Mouse (Mus musculus) midbrain, embryonic 10.5 days (tissue): ENCODE results near the gene Xpot. TPM values are rescaled to one million over a fixed set of nuclear protein-coding genes. Genes with fewer than 3 reads are reported as not detected.

Experiments
- DNase-seq: peaks from one replicate; pipeline ENCODE4 v3.0.0-alpha.2; 2017; ENCODE audit warnings: low spot score
- H3K27ac ChIP-seq: fragments of 300-500 bp; sonication (generic); replicated peaks from 2 replicates; pipeline ENCODE4 v1.5.1; 2016; ENCODE audit warnings: mild to moderate bottlenecking
- H3K27me3 ChIP-seq: fragments of 300-500 bp; sonication (generic); 2 replicates; pipeline ENCODE4 v1.6.1; 2016; ENCODE audit warnings: low read depth, mild to moderate bottlenecking; ENCODE audit not compliant: poor library complexity, severe bottlenecking
- H3K36me3 ChIP-seq: fragments of 300-500 bp; sonication (generic); 2 replicates; pipeline ENCODE4 v1.6.1; 2016; ENCODE audit warnings: mild to moderate bottlenecking, moderate library complexity
- H3K4me1 ChIP-seq: fragments of 300-500 bp; sonication (generic); 2 replicates; pipeline ENCODE4 v1.6.1; 2016
- H3K4me3 ChIP-seq: fragments of 300-500 bp; sonication (generic); 2 replicates; pipeline ENCODE4 v1.5.1; 2016; ENCODE audit warnings: mild to moderate bottlenecking, moderate library complexity
- H3K9me3 ChIP-seq: fragments of 300-500 bp; sonication (generic); replicated peaks from 2 replicates; pipeline ENCODE4 v1.6.1; 2016; ENCODE audit warnings: mild to moderate bottlenecking
- WGBS: fragments of 180-500 bp; shearing (Covaris S2); methylation state at CpG from one replicate; pipeline ENCODE4 v1.1.7; 2016; 5-methylcytosine and 5-hydroxymethylcytosine counted together
- polyA plus RNA-seq: library from polyadenylated mRNA; unstranded; fragments of >200 nt; fragmentation: Nextera tagmentation; extraction: Ambion mirVana; gene quantifications from 2 replicates; pipeline ENCODE4 v1.2.1, GENCODE M21; 2016

Xpot gene
- polyA plus RNA-seq, 1 experiment from 2014 or later: 54.7 TPM

GRCm38 (mm10) chr10:121613570-121613969, 12.6 kb downstream of the Xpot start:
- Histone ChIP-seq H3K36me3 (peaks cover 99% of the 10 kb centered on the region), H3K9me3 (no peaks in the 10 kb centered on the region), H3K27me3 (no peaks in the 10 kb centered on the region), H3K27ac (no peak overlapping the region), H3K4me3 (no peak overlapping the region), H3K4me1 (no peaks in the 10 kb centered on the region)
- no peak for DNase-seq
- 92% methylated on average over 13 of the region's 13 CpGs for WGBS

- DNase-seq: no peak
- H3K36me3 ChIP-seq: peaks cover 99% of the 10 kb centered on the region
- H3K4me3 ChIP-seq: no peak overlapping the region
- WGBS: 94% methylated on average over 6 of the region's 6 CpGs
- no peaks in the 10 kb centered on the region for H3K27me3 ChIP-seq
- H3K27ac ChIP-seq: no peak overlapping the region
- no peaks in the 10 kb centered on the region for H3K9me3 ChIP-seq
- no peaks in the 10 kb centered on the region for H3K4me1 ChIP-seq
Measured at GRCm38 (mm10) chr10:121612448-121612847, 13.7 kb downstream of the Xpot start.

DNA sequence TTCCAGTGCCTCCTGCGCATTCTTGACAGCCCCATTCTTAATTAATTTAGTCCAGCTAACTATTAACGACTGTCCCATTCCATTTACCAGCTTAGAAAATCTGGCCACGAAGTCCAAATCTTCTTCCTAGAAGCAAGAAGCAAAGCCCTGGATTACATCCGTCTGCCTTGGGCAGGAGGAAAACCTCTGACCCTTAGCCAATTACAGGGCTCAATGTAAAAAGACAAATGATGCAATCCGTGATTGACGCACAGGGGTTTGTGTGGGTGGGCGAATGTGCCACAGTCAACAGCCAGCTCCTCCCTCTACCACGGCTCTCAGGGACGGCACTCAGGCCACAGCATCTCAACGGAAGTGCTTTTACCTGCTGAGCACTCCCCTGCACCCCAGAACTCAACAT, 14.5 kb downstream of the Xpot start:
- Histone ChIP-seq H3K4me3 (no peak overlapping the region), H3K4me1 (no peaks in the 10 kb centered on the region), H3K36me3 (peaks cover 99% of the 10 kb centered on the region), H3K9me3 (no peaks in the 10 kb centered on the region), H3K27me3 (no peaks in the 10 kb centered on the region), H3K27ac (no peak overlapping the region)
- WGBS: 87% methylated on average over 10 of the region's 10 CpGs
- no peak for DNase-seq

DNA sequence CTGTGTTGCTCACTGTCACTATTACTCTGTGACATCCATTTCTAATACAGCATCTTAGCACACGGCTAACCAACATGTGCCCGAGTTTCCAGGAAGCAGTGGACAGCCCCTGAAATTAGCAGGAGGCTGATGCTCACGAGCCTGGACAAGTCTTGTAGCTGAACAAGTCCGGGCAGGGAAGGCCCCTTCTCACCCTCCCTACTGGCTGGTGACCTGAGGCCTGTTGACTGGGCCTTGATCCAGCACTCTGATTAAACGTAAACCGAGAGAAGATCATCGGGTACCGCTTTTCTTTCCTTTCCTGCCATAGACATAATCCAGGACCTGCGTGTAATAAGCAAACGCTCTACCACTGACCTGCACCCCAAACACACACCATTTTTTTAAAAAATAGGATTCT, 18.0 kb downstream of the Xpot start:
- no peak overlapping the region for H3K4me3 ChIP-seq
- no peaks in the 10 kb centered on the region for H3K4me1 ChIP-seq
- peaks cover 100% of the 10 kb centered on the region for H3K36me3 ChIP-seq
- no peak overlapping the region for H3K27ac ChIP-seq
- no peaks in the 10 kb centered on the region for H3K27me3 ChIP-seq
- 94% methylated on average over 10 of the region's 10 CpGs for WGBS
- H3K9me3 ChIP-seq: no peaks in the 10 kb centered on the region
- no peak for DNase-seq

DNA sequence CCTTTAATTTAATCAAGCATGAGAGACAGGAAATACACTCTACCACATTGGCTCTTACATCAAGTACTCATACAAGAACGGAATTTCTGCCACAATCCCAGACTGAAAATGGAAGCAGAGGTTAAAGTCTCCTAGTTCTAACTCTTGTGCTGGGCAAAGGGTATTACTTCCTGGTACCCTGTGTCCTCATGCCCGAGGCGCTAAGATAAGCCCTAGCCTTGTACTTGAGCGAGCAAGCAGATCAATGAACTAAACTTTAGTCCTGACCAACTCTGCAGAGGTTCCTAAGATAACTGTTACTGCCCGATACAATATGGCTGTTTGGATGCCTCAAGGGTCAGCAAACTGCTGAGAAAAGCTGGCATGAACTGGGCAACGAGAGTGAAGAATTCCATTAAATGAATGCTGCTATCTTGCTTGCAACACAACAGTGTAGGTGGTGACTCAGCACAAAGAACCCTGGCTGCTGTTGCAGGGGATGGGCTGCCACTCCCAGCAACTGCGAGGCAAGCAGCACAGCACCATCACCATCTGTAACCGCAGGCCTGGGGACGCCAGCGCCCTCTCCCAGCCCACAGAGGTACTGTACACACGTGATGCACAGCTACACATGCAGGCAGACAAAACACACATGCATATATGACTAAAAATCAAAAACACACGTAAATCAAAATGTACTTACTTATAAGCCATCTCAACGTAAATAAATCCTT, 21.3 kb downstream of the Xpot start:
- Histone ChIP-seq H3K36me3 (peaks cover 100% of the 10 kb centered on the region), H3K27ac (no peak overlapping the region), H3K9me3 (no peaks in the 10 kb centered on the region), H3K27me3 (no peaks in the 10 kb centered on the region), H3K4me3 (no peak overlapping the region), H3K4me1 (no peaks in the 10 kb centered on the region)
- no peak for DNase-seq
- WGBS: 96% methylated on average over 13 of the region's 13 CpGs

DNA sequence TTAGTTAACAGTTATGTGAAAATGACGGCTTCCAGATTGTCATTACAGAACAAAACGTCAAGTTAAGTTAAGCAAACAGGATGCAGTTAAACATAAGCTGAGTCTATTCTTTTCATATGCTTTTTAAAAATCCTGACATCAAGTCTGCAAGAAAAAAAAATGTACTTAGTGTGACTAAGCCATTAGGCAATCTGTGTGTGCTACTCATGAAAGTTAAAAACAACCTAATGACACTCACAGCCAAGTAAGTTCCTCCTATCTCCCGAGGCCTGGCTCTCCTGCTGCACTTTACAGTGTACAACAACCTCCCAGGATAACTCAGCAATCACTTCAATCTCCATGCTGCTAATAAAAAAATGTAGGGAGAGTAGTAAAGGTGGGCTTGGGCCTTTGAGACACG, 22.6 kb downstream of the Xpot start:
- Histone ChIP-seq H3K4me3 (no peak overlapping the region), H3K27me3 (no peaks in the 10 kb centered on the region), H3K27ac (no peak overlapping the region), H3K4me1 (no peaks in the 10 kb centered on the region), H3K9me3 (no peaks in the 10 kb centered on the region), H3K36me3 (peaks cover 100% of the 10 kb centered on the region)
- no peak for DNase-seq
- WGBS: 94% methylated on average over 4 of the region's 4 CpGs

DNA sequence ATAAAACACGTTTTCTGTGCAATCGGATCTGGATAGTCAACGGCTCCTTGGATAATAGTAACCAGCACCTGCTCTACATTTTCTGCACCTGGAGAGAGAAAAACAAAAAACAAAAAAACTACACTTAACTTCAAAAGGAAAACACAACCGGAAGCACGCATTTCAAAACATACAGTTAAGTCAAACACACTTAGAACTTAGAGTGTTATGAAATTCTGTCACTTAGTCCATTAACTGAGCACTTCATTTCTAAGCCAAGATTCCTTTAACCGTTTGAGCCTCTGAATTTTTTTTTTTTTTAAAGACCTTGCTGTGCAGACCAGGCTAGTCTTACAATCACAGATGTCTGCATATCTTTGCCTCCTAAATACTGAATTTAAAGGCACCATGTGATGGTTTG, 24.9 kb downstream of the Xpot start:
- Histone ChIP-seq H3K9me3 (no peaks in the 10 kb centered on the region), H3K27ac (no peak overlapping the region), H3K4me3 (no peak overlapping the region), H3K4me1 (no peaks in the 10 kb centered on the region), H3K36me3 (peaks cover 100% of the 10 kb centered on the region), H3K27me3 (no peaks in the 10 kb centered on the region)
- 90% methylated on average over 6 of the region's 6 CpGs for WGBS
- DNase-seq: no peak

DNA sequence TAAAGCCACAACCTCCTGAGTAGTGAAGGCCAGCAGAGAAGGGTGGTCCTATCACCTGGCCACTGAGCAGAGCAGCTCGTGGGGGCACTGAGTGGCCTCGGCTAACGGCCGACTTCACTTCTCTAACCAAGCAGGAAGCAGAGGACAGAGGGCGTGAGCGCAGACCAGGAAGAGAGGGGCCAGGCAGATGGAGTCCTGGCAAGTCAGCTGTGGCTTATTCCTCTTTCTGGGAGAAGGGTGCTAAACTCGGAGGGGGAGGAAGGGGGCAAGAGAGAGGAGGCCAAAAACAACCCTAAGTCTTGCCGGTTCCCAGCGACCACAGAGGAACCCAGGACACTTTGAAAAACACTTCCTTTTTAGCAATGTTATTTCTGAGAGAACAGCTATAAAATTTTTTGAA, 29.6 kb downstream of the Xpot start:
- Histone ChIP-seq H3K4me3 (no peak overlapping the region), H3K36me3 (peaks cover 96% of the 10 kb centered on the region), H3K9me3 (no peaks in the 10 kb centered on the region), H3K4me1 (no peaks in the 10 kb centered on the region), H3K27ac (no peak overlapping the region), H3K27me3 (no peaks in the 10 kb centered on the region)
- WGBS: 92% methylated on average over 9 of the region's 9 CpGs
- DNase-seq: no peak

GRCm38 (mm10) chr10:121591106-121591505, 35.0 kb downstream of the Xpot start:
- peaks cover 70% of the 10 kb centered on the region for H3K36me3 ChIP-seq
- peaks cover 7% of the 10 kb centered on the region for H3K4me1 ChIP-seq
- 94% methylated on average over 14 of the region's 14 CpGs for WGBS
- no peaks in the 10 kb centered on the region for H3K9me3 ChIP-seq
- no peak overlapping the region for H3K27ac ChIP-seq
- DNase-seq: no peak
- no peak overlapping the region for H3K4me3 ChIP-seq
- H3K27me3 ChIP-seq: no peaks in the 10 kb centered on the region

DNA sequence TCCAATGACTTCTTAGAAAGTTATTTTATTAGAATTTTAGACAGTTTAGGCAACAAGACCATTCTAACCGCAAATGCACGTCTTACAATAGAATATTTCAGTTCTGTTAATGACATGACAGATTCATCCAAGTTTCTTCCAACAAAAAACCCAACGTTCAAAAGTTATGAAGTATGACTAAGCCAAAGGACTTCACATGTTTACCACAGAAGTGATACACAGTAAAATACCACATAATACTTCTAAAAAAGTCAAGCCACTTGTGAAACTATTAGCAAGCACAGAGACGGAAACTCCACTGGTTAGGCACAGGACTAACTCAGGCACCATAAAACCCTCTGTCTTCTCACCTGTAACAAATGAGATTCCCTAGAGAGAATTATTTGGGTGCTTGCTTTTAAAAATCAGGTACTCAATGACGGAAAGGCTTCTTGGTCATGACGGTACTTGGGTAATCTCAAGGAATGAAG, 38.7 kb downstream of the Xpot start:
- DNase-seq: no peak
- Histone ChIP-seq H3K9me3 (no peaks in the 10 kb centered on the region), H3K4me3 (peak overlapping the region; percentile 85), H3K36me3 (peaks cover 53% of the 10 kb centered on the region), H3K4me1 (peaks cover 20% of the 10 kb centered on the region), H3K27me3 (no peaks in the 10 kb centered on the region), H3K27ac (peak overlapping the region; percentile 91)
- WGBS: 70% methylated on average over 6 of the region's 6 CpGs

DNA sequence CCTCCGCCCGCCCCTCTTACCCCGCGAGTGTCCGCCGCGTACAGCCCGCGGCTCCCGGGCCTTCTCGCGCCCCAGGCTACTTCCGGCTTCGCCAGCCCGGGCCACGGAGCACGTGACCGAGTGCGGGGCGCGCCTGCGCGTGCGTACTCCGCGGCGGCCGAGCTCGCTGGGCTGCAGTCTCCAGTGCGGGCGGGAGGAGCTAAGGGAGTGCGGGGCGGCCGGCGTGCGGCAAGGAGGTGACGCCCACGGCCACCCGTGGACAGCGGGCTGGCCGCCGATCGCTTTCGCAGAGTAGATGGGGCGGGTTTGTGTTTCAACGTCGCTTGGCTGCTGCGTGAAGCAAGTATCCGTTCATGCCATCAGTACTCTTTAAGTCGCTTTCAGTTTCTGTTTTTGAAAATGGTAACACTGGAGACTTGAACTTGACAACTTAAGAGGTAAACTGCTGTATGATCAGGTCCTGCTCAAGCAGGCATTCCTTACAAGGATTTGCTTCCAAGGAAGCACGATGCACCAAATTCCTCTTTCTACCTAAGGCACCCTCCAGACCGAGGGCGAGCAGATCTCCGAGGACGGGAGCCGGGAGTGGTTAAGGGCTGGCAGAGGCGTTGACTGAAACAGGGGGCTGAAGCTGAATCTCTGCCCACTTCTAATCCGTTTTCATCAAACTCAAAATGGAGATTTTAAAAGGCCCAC, 39.3 kb downstream of the Xpot start, which contains the start of gene Tbk1:
TSS of gene Tbk1 (minus strand) at position 113 of the 696 bp plus-strand sequence.
- under 1% methylated on average over 58 of the region's 58 CpGs for WGBS

DNA sequence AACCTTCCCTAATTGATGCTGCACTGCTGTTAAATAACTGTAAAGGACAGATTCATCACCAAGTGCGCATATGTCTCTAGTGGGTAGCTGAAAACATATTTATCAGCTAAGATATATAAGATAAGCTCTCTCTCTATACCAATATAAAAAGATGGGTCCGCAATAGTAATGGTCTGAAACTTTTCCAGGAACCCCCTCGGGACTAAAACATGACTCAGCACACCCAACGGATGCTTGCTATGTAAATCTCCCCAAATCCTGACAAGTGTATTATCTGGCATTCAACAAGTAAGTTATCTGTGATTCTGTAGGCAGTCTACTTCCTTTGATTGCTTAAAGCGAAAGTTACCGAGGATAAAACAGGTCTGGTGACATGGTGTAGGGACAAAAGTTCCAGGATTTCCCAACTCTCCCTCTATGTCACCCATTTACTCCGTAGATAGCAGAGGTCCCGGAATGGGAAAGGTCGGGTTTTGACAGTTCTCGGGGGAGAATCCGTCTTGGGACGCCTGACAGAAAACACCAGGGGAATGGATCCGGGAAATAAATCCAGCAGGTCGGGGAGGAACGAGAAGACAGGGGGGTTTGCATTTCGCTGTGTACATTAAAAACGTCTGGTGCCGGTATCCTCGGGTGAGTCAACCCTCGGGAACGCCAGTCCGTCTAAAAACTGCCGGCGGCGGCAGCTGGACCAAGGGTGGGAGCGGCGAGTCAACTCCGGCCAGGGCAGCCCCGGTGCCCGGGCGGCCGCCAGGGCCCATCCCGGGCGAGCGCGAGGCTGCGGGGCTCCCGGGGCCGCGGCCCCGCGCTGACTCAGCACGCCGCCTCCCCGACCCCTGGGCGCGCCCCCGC, 40.1 kb downstream of the Xpot start:
- Histone ChIP-seq H3K4me3 (peak overlapping the region; percentile 85), H3K27me3 (no peaks in the 10 kb centered on the region), H3K27ac (peak overlapping the region; percentile 91), H3K4me1 (peaks cover 20% of the 10 kb centered on the region), H3K9me3 (no peaks in the 10 kb centered on the region), H3K36me3 (peaks cover 54% of the 10 kb centered on the region)
- 4% methylated on average over 48 of the region's 48 CpGs for whole genome bisulfite sequencing
- no peak for DNase-seq

More for the DNA sequence above, 39.3 kb downstream of the Xpot start, which contains the start of gene Tbk1:
- H3K27me3 ChIP-seq: no peaks in the 10 kb centered on the region
- DNase-seq: peak; percentile 91
- peak within 1 kb of the TSS; percentile 85 for H3K4me3 ChIP-seq
- H3K27ac ChIP-seq: peak within 1 kb of the TSS; percentile 91
- H3K9me3 ChIP-seq: no peaks in the 10 kb centered on the region
- peaks cover 20% of the 10 kb centered on the region for H3K4me1 ChIP-seq
- H3K36me3 ChIP-seq: peaks cover 53% of the 10 kb centered on the region
